Mouse (Mus musculus) MEL (cell line): Measurements from ENCODE around the gene Rom1.

Source experiments
- CHD2 ChIP-seq: IDR thresholded peaks from 2 replicates; pipeline ENCODE4 v1.6.1; 2011; ENCODE audit warnings: low read length, improper control_type of control experiment
- CTCF ChIP-seq, 3 experiments: IDR thresholded peaks in 2 of 3; conservative IDR thresholded peaks in 1 of 3; 2 replicates each; pipeline ENCODE4 v1.5.1; 2011 to 2012; ENCODE audit warnings: low read length in 3 of 3, low read depth in 2 of 3, mild to moderate bottlenecking in 2 of 3, improper control_type of control experiment in 1 of 3, inconsistent platforms in 1 of 3, mixed read lengths in 1 of 3, moderate library complexity in 1 of 3; ENCODE audit not compliant: control insufficient read depth in 1 of 3, insufficient read depth in 1 of 3, poor library complexity in 1 of 3, severe bottlenecking in 1 of 3
- EP300 ChIP-seq, 2 experiments: IDR thresholded peaks; 2 replicates each; pipeline ENCODE4 v1.6.1; 2011; ENCODE audit warnings: improper control_type of control experiment in 2 of 2, low read length in 2 of 2, low read depth in 1 of 2, mild to moderate bottlenecking in 1 of 2
- MYC ChIP-seq: IDR thresholded peaks from 2 replicates; pipeline ENCODE4 v1.6.1; 2011; ENCODE audit warnings: low read depth, mild to moderate bottlenecking, low read length, improper control_type of control experiment, moderate library complexity
- POLR2A ChIP-seq, 2 experiments: IDR thresholded peaks; 2 replicates each; pipeline ENCODE4 v1.6.1; 2011 to 2012; ENCODE audit warnings: low read length in 2 of 2, mild to moderate bottlenecking in 2 of 2, control low read depth in 1 of 2, improper control_type of control experiment in 1 of 2, low read depth in 1 of 2, moderate library complexity in 1 of 2; ENCODE audit not compliant: control insufficient read depth in 1 of 2, insufficient read depth in 1 of 2, poor library complexity in 1 of 2
- ZNF384 ChIP-seq: IDR thresholded peaks from 2 replicates; pipeline ENCODE4 v1.6.1; 2012; ENCODE audit warnings: low read depth, mild to moderate bottlenecking, inconsistent platforms, low read length, improper control_type of control experiment

- TF ChIP-seq POLR2A (IDR thresholded peaks at IDR 0.05; ENCODE audit: control insufficient read depth in 1 of 2, insufficient read depth in 1 of 2, low read depth in 1 of 2, low read length in 2 of 2, poor library complexity in 1 of 2) (no peak), EP300 (IDR thresholded peaks at IDR 0.05; ENCODE audit: low read depth in 1 of 2, low read length in 2 of 2) (no peak), MYC (no peak), ZNF384 (0 out of 2 replicates have a peak, but pooled peaks have one; percentile 4), CTCF (IDR thresholded peaks at IDR 0.05 in 2 of 3, conservative IDR thresholded peaks at IDR 0.05 in 1 of 3; ENCODE audit: control insufficient read depth in 1 of 3, insufficient read depth in 1 of 3, low read depth in 2 of 3, low read length in 3 of 3, poor library complexity in 1 of 3, severe bottlenecking in 1 of 3) (no peak), CHD2 (no peak)
Observed at GRCm38 (mm10) chr19:8881034-8881392, 48.1 kb downstream of the Rom1 start.
